Mouse (Mus musculus) heart, adult 2 months (tissue): ENCODE measurements around the gene Lamp2. TPM values are rescaled to one million over a fixed set of nuclear protein-coding genes. Genes with fewer than 3 reads are reported as not detected.
A peak's percentile ranks its signal among the peaks of the same experiment; 100 is the strongest.

Source experiments
- DNase-seq, 2 experiments: peaks; one replicate each; pipeline ENCODE4 v3.0.0; 2021
- H3K27ac ChIP-seq: fragments of 200-600 bp; 2 replicates; pipeline ENCODE4 v1.8.1; 2022
- H3K27me3 ChIP-seq: fragments of 200-500 bp; 2 replicates; pipeline ENCODE4 v1.6.1; 2012; ENCODE audit warnings: mild to moderate bottlenecking, low read length, inconsistent platforms, mixed read lengths; ENCODE audit not compliant: control insufficient read depth, insufficient read depth
- H3K36me3 ChIP-seq: fragments of 200-500 bp; 2 replicates; pipeline ENCODE4 v1.6.1; 2012; ENCODE audit warnings: low read length, inconsistent platforms; ENCODE audit not compliant: control insufficient read depth, insufficient read depth
- H3K4me1 ChIP-seq: fragments of 200-500 bp; 2 replicates; pipeline ENCODE4 v1.6.1; 2011; ENCODE audit warnings: low read length; ENCODE audit not compliant: control insufficient read depth, insufficient read depth
- H3K4me3 ChIP-seq: fragments of 200-600 bp; 2 replicates; pipeline ENCODE4 v1.8.1; 2022
- H3K79me2 ChIP-seq: fragments of 200-500 bp; replicated peaks from 2 replicates; pipeline ENCODE4 v1.6.1; 2012; ENCODE audit warnings: mild to moderate bottlenecking, inconsistent platforms, low read length, moderate library complexity, mixed read lengths; ENCODE audit not compliant: control insufficient read depth, insufficient read depth
- H3K9ac ChIP-seq: fragments of 200-500 bp; 2 replicates; pipeline ENCODE4 v1.6.1; 2012; ENCODE audit warnings: low read depth, mild to moderate bottlenecking, control low read depth, inconsistent platforms, low read length, mixed read lengths
- CTCF ChIP-seq: fragments of 200-600 bp; IDR thresholded peaks from 2 replicates; pipeline ENCODE4 v1.8.1; 2022; ENCODE audit warnings: antibody characterized with exemption, mild to moderate bottlenecking, moderate library complexity
- EP300 ChIP-seq: fragments of 200-500 bp; IDR thresholded peaks from 2 replicates; pipeline ENCODE4 v1.6.1; 2011; ENCODE audit warnings: low read depth, low read length, control low read depth; ENCODE audit not compliant: insufficient read depth
- POLR2A ChIP-seq: fragments of 200-500 bp; IDR thresholded peaks from 2 replicates; pipeline ENCODE4 v1.6.1; 2011; ENCODE audit warnings: mild to moderate bottlenecking, low read depth, low read length, control low read depth; ENCODE audit not compliant: insufficient read depth
- WGBS: fragments of 180-500 bp; shearing (Covaris S2); methylation state at CpG from one replicate; pipeline ENCODE4 v1.1.7; 2018; 5-methylcytosine and 5-hydroxymethylcytosine counted together
- intact Hi-C: fragments of 180-260 bp; cut with DNase I; formaldehyde crosslinking; loops from one replicate; pipeline ENCODE4 v1.15.1; 2025
- polyA plus RNA-seq: library from polyadenylated mRNA; depleted of rRNA; stranded (reverse); fragments of >200 nt; gene quantifications from 2 replicates; pipeline ENCODE4 v1.2.3, GENCODE M21; 2012
- total RNA-seq, 2 experiments: library from RNA; stranded (reverse); gene quantifications; 2 replicates each; pipeline ENCODE4 v1.2.3; 2021

Lamp2 gene
- total and polyA plus RNA-seq, 3 experiments, result 59.2 to 149 (median 116) TPM

GRCm38 (mm10) chrX:38426043-38426442 lies 30.2 kb downstream of the Lamp2 start:
- H3K4me1 ChIP-seq, result no peaks in the 10 kb centered on the region; the same call in 1 of the 2 replicates
- 54% methylated on average over 1 of the region's 1 CpGs for WGBS
- TF ChIP-seq POLR2A (no peak), CTCF (no peak), EP300 (no peak)
- no peak for DNase-seq
- no peak overlapping the region for H3K27ac ChIP-seq
- H3K9ac ChIP-seq, result no peak overlapping the region
- no peaks in the 10 kb centered on the region for H3K27me3 ChIP-seq
- H3K4me3 ChIP-seq, result no peak overlapping the region
- intact Hi-C loops, result loop anchor here (5.0 kb wide), 1 partner anchor 94 kb away; no protein-coding TSS in a partner anchor
- peaks cover 16% of the 10 kb centered on the region for H3K36me3 ChIP-seq
- no peaks in the 10 kb centered on the region for H3K79me2 ChIP-seq

GRCm38 (mm10) chrX:38423096-38423495 lies 33.2 kb downstream of the Lamp2 start:
- peaks cover 10% of the 10 kb centered on the region for H3K36me3 ChIP-seq
- H3K4me3 ChIP-seq, result no peak overlapping the region
- no peaks in the 10 kb centered on the region for H3K27me3 ChIP-seq
- 37% methylated on average over 3 of the region's 3 CpGs for WGBS
- no peak overlapping the region for H3K9ac ChIP-seq
- H3K4me1 ChIP-seq, result no peaks in the 10 kb centered on the region; the same call in 1 of the 2 replicates
- H3K27ac ChIP-seq, result peak overlapping the region; percentile 51
- intact Hi-C loops, result no loop called here
- no peaks in the 10 kb centered on the region for H3K79me2 ChIP-seq
- TF ChIP-seq CTCF (no peak), EP300 (no peak), POLR2A (no peak)
- DNase-seq, result no peak

- H3K79me2 ChIP-seq, result no peaks in the 10 kb centered on the region
- H3K9ac ChIP-seq, result no peak overlapping the region
- H3K4me1 ChIP-seq, result no peaks in the 10 kb centered on the region; the same call in 1 of the 2 replicates
- 30% methylated on average over 3 of the region's 3 CpGs for WGBS
- peaks cover 10% of the 10 kb centered on the region for H3K36me3 ChIP-seq
- TF ChIP-seq POLR2A (no peak), CTCF (no peak), EP300 (no peak)
- no peaks in the 10 kb centered on the region for H3K27me3 ChIP-seq
- intact Hi-C loops, result no loop called here
- H3K4me3 ChIP-seq, result no peak overlapping the region
- H3K27ac ChIP-seq, result peak overlapping the region; percentile 12; the same call in 1 of the 2 replicates
- no peak for DNase-seq
Observed at GRCm38 (mm10) chrX:38422396-38422795, 33.9 kb downstream of the Lamp2 start.

DNA sequence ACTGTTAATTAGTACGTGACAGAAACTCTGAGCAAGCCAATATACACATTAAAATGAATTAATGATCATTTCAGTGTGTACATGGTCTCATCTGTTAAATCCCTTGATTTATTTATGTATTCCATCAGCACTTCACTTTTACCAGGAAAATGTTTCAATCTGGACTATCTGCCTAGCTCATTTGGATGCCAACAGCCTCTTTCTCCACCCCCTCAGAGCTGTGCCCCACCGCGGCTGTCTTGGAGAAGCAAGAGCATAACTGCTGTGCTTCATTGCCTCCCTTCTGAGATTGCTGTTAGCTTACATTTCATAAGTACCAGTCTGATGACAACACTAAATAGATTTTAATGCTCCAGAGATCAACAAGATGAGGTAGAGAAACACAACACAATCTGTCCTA lies 52.4 kb downstream of the Lamp2 start:
- intact Hi-C loops, result no loop called here
- no peak for TF ChIP-seq POLR2A
- TF ChIP-seq EP300, result no peak
- TF ChIP-seq CTCF, result no peak
- Histone ChIP-seq H3K36me3 (no peaks in the 10 kb centered on the region), H3K4me1 (no peaks in the 10 kb centered on the region; the same call in 1 of the 2 replicates), H3K9ac (no peak overlapping the region), H3K79me2 (no peaks in the 10 kb centered on the region), H3K4me3 (no peak overlapping the region), H3K27ac (no peak overlapping the region), H3K27me3 (no peaks in the 10 kb centered on the region)
- WGBS, result 69% methylated on average over 3 of the region's 3 CpGs
- no peak for DNase-seq

DNA sequence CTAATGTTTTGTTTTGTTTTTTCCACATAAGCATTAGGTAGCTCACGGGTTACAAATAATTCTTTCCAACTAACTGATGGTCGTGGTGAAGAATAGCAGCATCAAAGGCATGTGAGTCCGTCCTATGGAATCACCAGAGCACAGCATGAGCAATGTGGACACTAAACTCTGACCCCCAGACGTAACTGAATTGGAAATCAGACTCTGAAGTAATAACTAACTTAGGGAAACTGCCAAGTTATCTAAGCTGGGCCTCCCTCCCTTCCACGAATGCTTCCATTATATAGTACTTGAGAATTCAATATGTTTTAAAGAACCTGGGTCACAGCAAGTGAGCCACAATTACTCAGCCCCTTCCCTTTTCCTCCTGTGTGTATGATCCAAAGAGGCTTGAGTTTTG lies 53.3 kb downstream of the Lamp2 start:
- intact Hi-C loops, result no loop called here
- Histone ChIP-seq H3K27ac (no peak overlapping the region), H3K79me2 (no peaks in the 10 kb centered on the region), H3K36me3 (no peaks in the 10 kb centered on the region), H3K4me3 (no peak overlapping the region), H3K4me1 (no peaks in the 10 kb centered on the region; the same call in 1 of the 2 replicates), H3K9ac (no peak overlapping the region), H3K27me3 (no peaks in the 10 kb centered on the region)
- DNase-seq, result no peak
- TF ChIP-seq EP300 (no peak), CTCF (no peak), POLR2A (no peak)
- 84% methylated on average over 5 of the region's 5 CpGs for WGBS

GRCm38 (mm10) chrX:38402004-38402403 lies 54.2 kb downstream of the Lamp2 start:
- H3K79me2 ChIP-seq, result no peaks in the 10 kb centered on the region
- intact Hi-C loops, result no loop called here
- DNase-seq, result peak in 1 of 2 experiments; percentile 19
- no peak overlapping the region for H3K27ac ChIP-seq
- no peak overlapping the region for H3K4me3 ChIP-seq
- 23% methylated on average over 6 of the region's 6 CpGs for WGBS
- no peaks in the 10 kb centered on the region for H3K27me3 ChIP-seq
- no peak overlapping the region for H3K9ac ChIP-seq
- TF ChIP-seq POLR2A (no peak), CTCF (no peak), EP300 (no peak)
- H3K4me1 ChIP-seq, result no peaks in the 10 kb centered on the region; the same call in 1 of the 2 replicates
- no peaks in the 10 kb centered on the region for H3K36me3 ChIP-seq

DNA sequence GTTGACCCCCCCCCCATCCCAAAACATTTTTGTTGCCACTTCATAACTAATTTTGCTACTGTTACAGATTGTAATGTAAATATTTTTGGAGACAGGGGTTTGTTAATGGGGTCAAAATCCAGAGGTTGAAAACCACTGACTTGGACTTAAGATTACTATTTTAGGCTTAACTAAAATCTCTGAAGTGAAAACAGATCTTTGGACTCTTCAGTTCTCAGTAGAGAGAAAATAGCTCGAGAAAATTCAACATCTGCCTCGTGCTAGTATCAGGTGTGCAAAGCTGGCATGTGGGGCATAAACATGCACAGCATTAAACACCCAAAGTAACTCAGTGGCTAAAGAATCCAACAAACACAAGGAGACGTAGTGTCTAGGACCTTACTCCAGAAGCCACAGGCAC lies 55.6 kb downstream of the Lamp2 start:
- DNase-seq, result no peak
- no peak overlapping the region for H3K4me3 ChIP-seq
- WGBS, result 86% methylated on average over 3 of the region's 3 CpGs
- H3K36me3 ChIP-seq, result no peaks in the 10 kb centered on the region
- no peak overlapping the region for H3K27ac ChIP-seq
- H3K27me3 ChIP-seq, result no peaks in the 10 kb centered on the region
- no peaks in the 10 kb centered on the region for H3K79me2 ChIP-seq
- no peak for TF ChIP-seq CTCF
- no peak for TF ChIP-seq EP300
- TF ChIP-seq POLR2A, result no peak
- no peak overlapping the region for H3K9ac ChIP-seq
- intact Hi-C loops, result no loop called here
- no peaks in the 10 kb centered on the region; the same call in 1 of the 2 replicates for H3K4me1 ChIP-seq
